Mouse (Mus musculus) bone marrow macrophage, adult 2 months (primary cell): ENCODE results near the gene Akr1c19.

Source experiments
- CTCF ChIP-seq: IDR thresholded peaks from 2 replicates; pipeline ENCODE4 v1.5.1; 2012; ENCODE audit warnings: low read depth, mild to moderate bottlenecking, low read length, moderate library complexity
- POLR2A ChIP-seq: IDR thresholded peaks from 2 replicates; pipeline ENCODE4 v1.6.1; 2012; ENCODE audit warnings: mild to moderate bottlenecking, low read depth, low read length, borderline replicate concordance

- TF ChIP-seq CTCF (no peak), POLR2A (no peak)
Observed at GRCm38 (mm10) chr13:4279284-4279683, 50.8 kb downstream of the Akr1c19 start, which contains the start of gene Akr1c12.
